Mouse (Mus musculus) C2C12 (cell line): ENCODE results near the gene Fam160b1.

ENCODE experiments used
- CEBPB ChIP-seq: IDR thresholded peaks from one replicate; pipeline ENCODE4 v1.6.1; 2011; ENCODE audit warnings: low read depth, mild to moderate bottlenecking, control low read depth, moderate library complexity
- CTCF ChIP-seq: IDR thresholded peaks from one replicate; pipeline ENCODE4 v1.5.1; 2011; ENCODE audit not compliant: control insufficient read depth, insufficient read depth, insufficient read length
- MAX ChIP-seq: IDR thresholded peaks from one replicate; pipeline ENCODE4 v1.6.1; 2011; ENCODE audit warnings: mild to moderate bottlenecking, control low read depth
- MYOD1 ChIP-seq: IDR thresholded peaks from one replicate; pipeline ENCODE4 v1.6.1; 2011; ENCODE audit warnings: low read depth; ENCODE audit not compliant: control insufficient read depth, insufficient read length
- USF1 ChIP-seq: IDR thresholded peaks from one replicate; pipeline ENCODE4 v1.6.1; 2011; ENCODE audit warnings: low read depth, mild to moderate bottlenecking, control low read depth, moderate library complexity

- TF ChIP-seq CTCF, result no peak
- no peak for TF ChIP-seq MAX
- no peak for TF ChIP-seq MYOD1
- TF ChIP-seq CEBPB, result no peak
- TF ChIP-seq USF1, result no peak
Observed at GRCm38 (mm10) chr19:57316597-57316996, 43.9 kb upstream of the Fam160b1 start.
